Mouse (Mus musculus): ENCODE measurements around the gene Dnal1. TPM values are rescaled to one million over a fixed set of nuclear protein-coding genes. Genes with fewer than 3 reads are reported as not detected.
A peak's percentile ranks its signal among the peaks of the same experiment; 100 is the strongest.
"Not testable (repeated sequence)": the region's sequence is repeated elsewhere in the genome, so short reads cannot be mapped to it uniquely, and the experiment has no call there.

Dnal1 gene
- 6.5 and 8.2 TPM in 2 replicates for polyA plus RNA-seq (2012; rRNA removed)

- no peaks in the 10 kb centered on the region for H3K36me3 ChIP-seq (ENCODE audit: control insufficient read depth, insufficient read depth, low read length)
- H3K27ac ChIP-seq (ENCODE audit: control insufficient read depth, insufficient read depth, low read depth, low read length): peak within 1 kb of the TSS; percentile 87
- TF ChIP-seq POLR2A (IDR thresholded peaks at IDR 0.05; ENCODE audit: control insufficient read depth, low read depth, low read length) (peak; percentile 70; the same call in 1 of the 2 replicates), CTCF (IDR thresholded peaks at IDR 0.05; ENCODE audit: control insufficient read depth, insufficient read depth, insufficient replicate concordance, low read depth, low read length) (no peak)
- no peaks in the 10 kb centered on the region for H3K27me3 ChIP-seq (ENCODE audit: control insufficient read depth, insufficient read depth, low read length)
- peak within 1 kb of the TSS; percentile 97 for H3K4me3 ChIP-seq (ENCODE audit: control insufficient read depth, low read depth, low read length)
- H3K4me1 ChIP-seq (ENCODE audit: control insufficient read depth, insufficient read depth, low read length): peaks cover 5% of the 10 kb centered on the region
These were observed at the start of gene Dnal1 for GRCm38 (mm10) chr12:84114153-84114994. Dnal1 (plus strand) TSS chr12:84114366.

- Histone ChIP-seq H3K27ac (ENCODE audit: control insufficient read depth, insufficient read depth, low read depth, low read length) (no peak overlapping the region), H3K36me3 (ENCODE audit: control insufficient read depth, insufficient read depth, low read length) (no peaks in the 10 kb centered on the region), H3K4me3 (ENCODE audit: control insufficient read depth, low read depth, low read length) (no peak overlapping the region), H3K4me1 (ENCODE audit: control insufficient read depth, insufficient read depth, low read length) (peaks cover 10% of the 10 kb centered on the region), H3K27me3 (ENCODE audit: control insufficient read depth, insufficient read depth, low read length) (no peaks in the 10 kb centered on the region)
- TF ChIP-seq CTCF (IDR thresholded peaks at IDR 0.05; ENCODE audit: control insufficient read depth, insufficient read depth, insufficient replicate concordance, low read depth, low read length) (no peak), POLR2A (IDR thresholded peaks at IDR 0.05; ENCODE audit: control insufficient read depth, low read depth, low read length) (no peak)
These were observed 49.5 kb upstream of the Dnal1 start for GRCm38 (mm10) chr12:84064621-84065020.

GRCm38 (mm10) chr12:84067752-84068151 lies 46.4 kb upstream of the Dnal1 start:
- Histone ChIP-seq H3K27ac (ENCODE audit: control insufficient read depth, insufficient read depth, low read depth, low read length) (no peak overlapping the region), H3K4me1 (ENCODE audit: control insufficient read depth, insufficient read depth, low read length) (peaks cover 6% of the 10 kb centered on the region), H3K36me3 (ENCODE audit: control insufficient read depth, insufficient read depth, low read length) (no peaks in the 10 kb centered on the region), H3K27me3 (ENCODE audit: control insufficient read depth, insufficient read depth, low read length) (no peaks in the 10 kb centered on the region), H3K4me3 (ENCODE audit: control insufficient read depth, low read depth, low read length) (no peak overlapping the region)
- TF ChIP-seq POLR2A (IDR thresholded peaks at IDR 0.05; ENCODE audit: control insufficient read depth, low read depth, low read length): no peak
- no peak for TF ChIP-seq CTCF (IDR thresholded peaks at IDR 0.05; ENCODE audit: control insufficient read depth, insufficient read depth, insufficient replicate concordance, low read depth, low read length)

- Histone ChIP-seq H3K27me3 (ENCODE audit: control insufficient read depth, insufficient read depth, low read length) (no peaks in the 10 kb centered on the region), H3K27ac (ENCODE audit: control insufficient read depth, insufficient read depth, low read depth, low read length) (no peak overlapping the region), H3K4me3 (ENCODE audit: control insufficient read depth, low read depth, low read length) (no peak overlapping the region), H3K4me1 (ENCODE audit: control insufficient read depth, insufficient read depth, low read length) (peaks cover 6% of the 10 kb centered on the region), H3K36me3 (ENCODE audit: control insufficient read depth, insufficient read depth, low read length) (no peaks in the 10 kb centered on the region)
- TF ChIP-seq POLR2A (IDR thresholded peaks at IDR 0.05; ENCODE audit: control insufficient read depth, low read depth, low read length) (no peak), CTCF (IDR thresholded peaks at IDR 0.05; ENCODE audit: control insufficient read depth, insufficient read depth, insufficient replicate concordance, low read depth, low read length) (no peak)
These were observed 45.9 kb upstream of the Dnal1 start for GRCm38 (mm10) chr12:84068296-84068695.

- Histone ChIP-seq H3K36me3 (ENCODE audit: control insufficient read depth, insufficient read depth, low read length) (no peaks in the 10 kb centered on the region), H3K4me3 (ENCODE audit: control insufficient read depth, low read depth, low read length) (peak within 1 kb of the TSS; percentile 55), H3K4me1 (ENCODE audit: control insufficient read depth, insufficient read depth, low read length) (peaks cover 6% of the 10 kb centered on the region), H3K27me3 (ENCODE audit: control insufficient read depth, insufficient read depth, low read length) (no peaks in the 10 kb centered on the region), H3K27ac (ENCODE audit: control insufficient read depth, insufficient read depth, low read depth, low read length) (no peak within 1 kb of the TSS)
- TF ChIP-seq CTCF (IDR thresholded peaks at IDR 0.05; ENCODE audit: control insufficient read depth, insufficient read depth, insufficient replicate concordance, low read depth, low read length): no peak
- TF ChIP-seq POLR2A (IDR thresholded peaks at IDR 0.05; ENCODE audit: control insufficient read depth, low read depth, low read length): no peak
These were observed 45.2 kb upstream of the Dnal1 start, which contains the start of gene Acot5 for GRCm38 (mm10) chr12:84068986-84069385. Acot5 (plus strand) TSS chr12:84069325.

- not testable (repeated sequence) for H3K4me1 ChIP-seq (ENCODE audit: control insufficient read depth, insufficient read depth, low read length); H3K27ac ChIP-seq (ENCODE audit: control insufficient read depth, insufficient read depth, low read depth, low read length); H3K36me3 ChIP-seq (ENCODE audit: control insufficient read depth, insufficient read depth, low read length); H3K27me3 ChIP-seq (ENCODE audit: control insufficient read depth, insufficient read depth, low read length)
- H3K4me3 ChIP-seq (ENCODE audit: control insufficient read depth, low read depth, low read length): peak overlapping the region; percentile 55
These were observed 44.6 kb upstream of the Dnal1 start for GRCm38 (mm10) chr12:84069582-84069981.

GRCm38 (mm10) chr12:84071696-84072095 lies 42.5 kb upstream of the Dnal1 start:
- H3K27ac ChIP-seq (ENCODE audit: control insufficient read depth, insufficient read depth, low read depth, low read length): no peak overlapping the region
- no peak for TF ChIP-seq POLR2A (IDR thresholded peaks at IDR 0.05; ENCODE audit: control insufficient read depth, low read depth, low read length)
- TF ChIP-seq CTCF (IDR thresholded peaks at IDR 0.05; ENCODE audit: control insufficient read depth, insufficient read depth, insufficient replicate concordance, low read depth, low read length): no peak
- H3K4me3 ChIP-seq (ENCODE audit: control insufficient read depth, low read depth, low read length): no peak overlapping the region
- no peaks in the 10 kb centered on the region for H3K27me3 ChIP-seq (ENCODE audit: control insufficient read depth, insufficient read depth, low read length)
- H3K36me3 ChIP-seq (ENCODE audit: control insufficient read depth, insufficient read depth, low read length): no peaks in the 10 kb centered on the region
- peaks cover 6% of the 10 kb centered on the region for H3K4me1 ChIP-seq (ENCODE audit: control insufficient read depth, insufficient read depth, low read length)
